Mouse (Mus musculus): Measurements from ENCODE around the gene Ceacam19.

GRCm38 (mm10) chr7:19914558-19914957, 26.8 kb upstream of the Ceacam19 start:
- TF ChIP-seq POLR2A (IDR thresholded peaks at IDR 0.05; ENCODE audit: borderline replicate concordance, control insufficient read depth, low read depth, low read length), result no peak
- no peak for TF ChIP-seq CTCF (IDR thresholded peaks at IDR 0.05; ENCODE audit: control insufficient read depth, insufficient read depth, low read length)
